Mouse (Mus musculus) gastrocnemius, adult 8-10 months (tissue): ENCODE measurements at regions not wholly inside any gene's neighbourhood (a gene's known extent, or its start where the extent isn't known, plus 50 kb on each side); places are given as distances from the start of the nearest gene placed in this dataset.

Source experiments
- DNase-seq, 2 experiments: peaks; one replicate each; pipeline ENCODE4 v3.0.0; 2022; ENCODE audit warnings: low spot score in 2 of 2

DNA sequence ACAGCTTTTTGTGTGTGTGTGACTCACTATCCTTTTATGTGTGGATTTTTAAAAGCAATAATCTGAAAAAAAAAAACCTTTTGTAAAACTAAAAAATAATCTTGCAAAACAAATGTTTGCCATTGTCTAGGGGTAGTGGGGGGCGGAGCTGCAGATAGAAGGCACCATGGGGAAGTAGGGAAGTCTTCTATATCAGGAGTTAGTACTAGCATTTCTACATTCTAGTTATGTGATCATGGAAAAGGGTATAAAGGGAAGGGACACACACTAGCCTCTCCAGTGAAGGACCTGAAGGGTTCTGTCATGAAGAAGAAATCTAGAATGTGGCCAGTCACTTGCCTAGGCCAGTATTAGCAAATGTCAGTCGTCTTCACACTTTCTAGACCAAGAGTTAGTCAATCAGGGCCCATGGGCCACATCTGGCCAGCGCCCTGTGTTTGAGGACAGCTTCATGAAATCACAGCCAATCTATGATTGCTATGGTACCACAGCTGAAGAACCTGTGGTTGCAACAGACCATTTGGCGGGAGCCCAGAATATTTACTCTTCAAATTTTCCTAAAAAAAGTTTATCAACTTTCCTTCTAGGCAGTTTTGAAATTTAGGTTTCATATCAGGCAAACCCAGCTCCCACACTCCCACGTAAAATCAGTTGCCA, 101.9 kb upstream of the Cpeb2 start:
- DNase-seq = no peak

DNA sequence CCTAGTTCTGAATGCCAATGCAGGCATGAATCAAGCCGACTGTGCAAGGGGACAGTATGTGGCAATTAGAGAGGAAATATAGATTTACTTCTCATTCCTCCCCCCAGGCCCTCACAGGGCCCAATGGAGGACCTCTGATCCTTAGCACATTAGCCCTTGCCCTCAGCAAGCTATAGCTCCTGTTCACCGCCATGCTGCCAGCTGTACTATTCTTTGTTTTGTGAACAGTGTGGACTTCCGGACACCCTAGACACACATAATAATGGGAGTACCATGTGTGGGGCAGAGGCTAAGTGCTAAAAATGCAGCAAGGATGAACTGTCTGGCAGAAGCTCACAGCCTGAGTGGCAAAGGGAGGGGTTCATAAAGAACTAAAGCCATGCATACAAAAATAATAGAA, 99.3 kb upstream of the Cpeb2 start:
- no peak for DNase-seq

DNA sequence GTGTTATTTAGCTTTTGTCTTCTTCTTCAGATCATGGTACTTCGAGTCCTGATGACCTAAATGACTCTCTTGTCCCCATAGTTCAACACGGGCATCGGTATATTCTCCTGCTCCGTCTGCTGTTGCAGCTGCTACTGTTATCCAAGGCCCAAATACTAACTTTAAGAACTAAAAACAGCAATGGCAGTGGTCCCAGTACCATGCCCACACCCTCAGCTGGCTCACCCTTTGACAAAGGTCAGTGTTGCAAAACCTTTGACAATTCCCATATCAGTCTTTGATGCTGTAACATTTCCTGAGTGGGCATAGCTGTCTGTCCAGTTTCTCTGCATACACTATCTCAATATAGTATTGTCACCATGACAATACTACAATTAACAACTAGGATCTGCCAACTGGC, 96.8 kb upstream of the Cpeb2 start:
- DNase-seq = no peak

DNA sequence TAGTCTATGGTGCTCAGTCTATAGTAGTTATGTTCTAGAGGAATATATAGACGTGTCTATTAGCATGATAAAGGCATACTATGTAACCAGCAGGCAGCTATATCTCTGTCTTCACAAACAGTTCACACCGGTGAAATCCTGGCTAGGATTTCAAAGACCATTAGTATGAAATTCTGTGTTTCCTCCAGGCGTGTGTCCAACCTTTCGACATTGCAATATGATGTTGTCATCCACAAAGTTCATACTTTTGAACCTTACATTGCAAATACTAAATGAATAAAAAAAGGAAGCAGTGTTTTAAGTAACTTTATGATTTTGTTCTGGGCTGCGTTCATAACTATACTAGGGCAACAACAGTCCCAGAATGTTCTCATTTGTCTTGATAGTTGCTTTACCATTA, 95.2 kb upstream of the Cpeb2 start:
- DNase-seq = no peak

DNA sequence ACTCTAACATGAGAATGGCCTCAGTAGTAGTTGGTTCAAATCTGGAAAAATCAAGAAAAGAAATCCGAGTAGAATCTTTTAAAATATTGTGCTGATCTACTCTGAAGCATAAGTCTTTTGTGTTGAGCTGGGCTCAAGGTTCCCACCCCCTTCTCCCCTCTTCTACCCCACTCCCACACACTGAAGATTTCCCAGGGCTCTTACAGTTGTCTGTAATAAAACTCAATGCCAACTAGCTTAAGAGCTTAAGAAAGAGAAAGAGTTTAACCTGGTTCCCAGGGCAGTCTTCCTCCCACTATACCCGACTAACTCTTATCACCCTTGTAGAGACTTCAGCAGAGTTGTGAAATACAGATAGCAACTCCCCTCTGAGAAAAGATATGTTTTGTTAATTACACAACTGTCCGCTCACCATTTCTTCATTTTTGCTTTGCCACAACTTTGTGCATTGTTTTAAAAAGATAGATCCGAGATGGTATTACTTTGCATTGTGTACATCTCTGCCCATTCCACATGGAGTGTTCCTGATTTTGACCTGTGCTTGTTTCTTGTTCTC, 94.0 kb upstream of the Cpeb2 start:
- no peak for DNase-seq

DNA sequence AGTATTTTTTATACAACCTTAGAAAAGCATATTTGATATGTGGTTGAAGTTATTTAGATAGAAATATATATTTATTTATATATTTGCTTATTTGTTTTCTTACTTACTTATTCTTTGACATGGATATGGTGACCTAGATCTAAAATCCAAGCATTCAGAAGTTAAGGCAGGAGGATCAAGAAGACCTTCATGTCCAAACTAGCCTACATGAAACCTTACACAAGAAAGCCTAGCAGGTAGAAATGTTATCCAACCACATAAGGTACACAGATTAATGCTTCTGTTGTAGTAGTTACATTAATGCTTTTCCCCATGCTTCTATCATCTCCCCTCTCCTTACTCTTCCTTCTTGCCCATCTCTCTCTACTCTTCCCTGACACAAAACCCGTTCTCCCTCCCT, 93.2 kb upstream of the Cpeb2 start:
- DNase-seq = no peak

DNA sequence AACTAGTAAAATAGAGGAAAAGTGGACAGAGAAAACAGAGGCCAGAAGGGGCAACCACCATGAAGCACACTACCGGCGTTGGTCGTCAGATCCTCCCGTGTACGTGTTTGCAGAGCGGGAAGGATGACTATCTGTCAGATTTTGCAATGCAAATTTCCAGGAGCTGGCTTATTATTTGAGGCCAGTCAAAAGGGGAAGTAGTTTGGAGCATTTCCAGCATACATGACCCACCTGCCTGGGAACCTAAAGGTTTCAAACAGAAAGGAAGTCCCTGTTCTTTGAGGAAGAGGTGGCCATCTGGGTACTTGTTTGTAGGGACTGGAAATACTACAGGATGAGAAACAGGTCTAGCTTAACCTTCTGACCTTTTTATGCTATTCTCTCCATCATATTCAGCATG, 87.0 kb upstream of the Cpeb2 start:
- no peak for DNase-seq

DNA sequence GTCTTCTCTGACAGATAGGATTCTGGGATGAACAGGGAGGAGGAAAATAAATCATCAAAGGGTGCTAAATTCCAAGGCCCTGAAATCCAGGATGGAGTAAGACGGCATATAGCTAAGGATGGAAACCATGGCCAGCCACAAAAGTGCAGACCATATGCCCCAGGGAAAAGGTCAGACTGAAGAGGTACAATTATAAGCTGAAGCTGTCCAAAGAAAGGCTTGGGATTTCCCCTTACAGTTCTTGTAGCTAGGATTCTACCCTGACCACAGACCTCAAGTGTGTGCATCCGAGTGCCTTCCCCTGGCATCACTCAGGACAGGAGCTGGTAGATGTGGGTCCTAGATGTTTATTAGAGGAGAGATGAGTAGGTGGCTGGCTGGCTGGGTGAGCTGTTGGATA, 86.0 kb upstream of the Cpeb2 start:
- DNase-seq = no peak

DNA sequence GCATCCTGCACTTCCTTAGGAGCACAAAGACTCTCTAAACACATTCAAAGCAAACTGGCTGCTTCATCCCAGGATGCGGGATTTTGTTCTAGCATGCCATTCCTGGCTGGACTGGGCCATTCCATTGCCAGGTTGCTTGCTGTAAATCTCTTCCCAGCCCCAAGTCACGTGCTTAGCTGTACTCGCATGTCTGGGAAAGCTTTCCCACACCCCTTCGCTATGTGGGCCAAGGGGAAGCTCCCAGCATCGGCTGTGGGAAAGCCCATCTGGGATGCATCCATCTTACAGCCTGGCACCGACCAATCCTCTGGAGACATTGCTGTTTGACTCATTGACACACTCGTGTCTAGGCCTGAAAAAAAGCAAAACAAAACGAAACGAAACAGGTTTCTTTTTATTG, 84.5 kb upstream of the Cpeb2 start:
- DNase-seq = no peak

DNA sequence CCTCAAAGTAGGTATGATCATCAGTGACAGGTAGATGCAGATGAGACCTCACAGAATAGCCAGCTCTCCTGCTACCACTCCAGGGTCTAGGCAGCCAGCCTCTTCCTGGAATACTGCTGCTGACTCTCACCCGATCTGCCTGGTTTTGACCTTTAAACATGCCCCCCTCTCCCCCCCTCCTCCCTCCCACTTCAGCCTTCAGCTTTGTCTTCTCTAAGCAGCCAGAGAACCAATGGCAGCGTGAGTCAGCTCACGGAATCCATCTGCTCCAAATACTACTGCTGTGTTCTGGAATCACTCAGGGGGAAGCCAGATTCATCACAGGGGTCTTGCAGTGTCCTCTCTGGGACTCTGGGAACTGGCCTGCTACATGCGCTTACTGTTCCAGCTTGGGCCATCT, 83.4 kb upstream of the Cpeb2 start:
- DNase-seq = no peak

DNA sequence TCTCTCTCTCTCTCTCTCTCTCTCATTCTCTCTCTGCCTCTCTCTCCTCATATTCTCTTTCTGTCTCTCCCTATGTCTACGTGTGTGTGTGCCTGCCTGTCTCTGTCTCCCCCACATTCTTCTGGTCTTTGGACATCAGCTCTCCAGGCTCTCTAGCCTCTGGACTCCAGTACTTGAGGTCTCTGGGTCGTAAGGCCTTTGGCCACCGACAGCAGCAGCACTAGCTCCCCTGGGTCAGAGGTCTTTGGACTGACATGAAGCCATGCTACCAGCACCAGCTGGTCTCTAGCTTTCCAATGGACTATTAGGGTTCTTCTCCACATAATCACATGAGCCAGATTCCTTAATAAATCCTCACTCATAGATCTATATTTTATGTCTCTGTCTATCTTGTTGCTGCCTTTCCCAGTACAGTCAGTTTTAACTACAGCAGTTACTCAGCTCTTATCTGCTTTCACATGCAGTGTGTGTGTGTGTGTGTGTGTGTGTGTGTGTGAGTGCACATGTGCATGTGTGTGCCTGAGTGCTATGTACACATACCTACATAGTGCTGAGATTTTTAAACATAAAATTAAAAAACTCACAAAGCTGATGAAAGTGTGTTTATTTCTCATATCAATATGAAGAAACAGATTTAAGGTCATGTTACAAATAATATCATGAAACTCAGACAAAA, 81.7 kb upstream of the Cpeb2 start:
- no peak for DNase-seq

DNA sequence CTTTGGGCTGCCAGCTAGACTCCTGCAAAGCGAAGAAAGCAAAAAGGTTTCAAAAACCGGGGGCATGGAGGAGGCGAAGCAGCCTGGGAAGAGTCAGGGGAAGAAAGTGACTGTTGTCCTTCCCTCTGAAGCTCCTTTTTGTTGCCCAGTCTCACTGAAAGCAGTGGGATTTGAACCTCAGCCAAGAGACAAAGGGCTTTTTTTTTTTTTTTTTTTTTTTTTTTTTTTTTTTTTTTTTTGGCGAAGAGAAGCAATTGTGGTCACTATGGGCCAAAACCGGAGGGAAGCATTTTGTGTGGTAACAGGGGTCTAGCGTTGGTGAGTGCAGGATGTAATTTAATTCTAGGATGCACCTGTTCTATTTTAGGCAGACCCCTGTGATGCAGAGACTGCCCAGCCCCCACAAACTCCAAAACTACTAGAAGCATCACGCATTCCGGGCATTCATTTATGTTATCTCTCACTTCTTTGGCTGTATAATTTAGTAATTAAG, 80.8 kb upstream of the Cpeb2 start:
- DNase-seq = no peak

DNA sequence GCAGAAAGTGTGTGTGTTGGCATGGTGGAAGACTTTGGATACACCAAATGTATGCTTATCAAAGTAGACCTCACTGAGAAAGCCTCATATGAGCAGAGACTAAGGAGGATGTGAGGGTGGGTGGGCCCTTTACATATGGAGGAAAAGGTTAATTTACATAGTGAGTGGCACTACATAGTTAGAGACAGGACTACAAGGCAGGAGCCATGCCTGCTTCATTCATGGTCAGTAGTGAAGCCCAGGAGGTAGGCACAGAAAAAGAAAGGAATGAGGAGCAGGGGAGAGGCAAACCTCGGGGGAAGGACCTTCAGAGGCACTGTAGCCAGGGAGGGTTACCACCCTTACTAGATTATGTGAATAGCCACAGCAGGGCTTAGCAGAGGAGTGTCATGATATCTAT, 80.1 kb upstream of the Cpeb2 start:
- no peak for DNase-seq

DNA sequence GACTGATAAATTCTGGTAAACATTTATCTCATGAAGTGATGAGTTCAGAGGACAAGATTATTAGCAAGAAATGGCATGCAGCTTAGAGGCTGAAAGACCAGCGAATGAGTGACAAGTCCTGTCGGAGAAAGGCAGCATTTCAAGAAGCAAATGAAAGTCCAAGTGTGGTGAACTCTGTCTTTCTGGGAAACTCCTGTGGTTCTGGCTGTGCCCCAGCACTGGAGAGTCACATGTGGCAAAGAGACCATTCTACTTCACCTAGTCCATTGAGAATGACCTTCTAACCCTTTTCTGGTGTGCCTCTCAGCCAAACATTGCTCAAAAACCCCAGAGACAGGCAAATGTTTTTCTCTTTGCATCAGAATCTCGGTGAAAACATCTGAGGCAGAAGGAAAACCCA, 76.2 kb upstream of the Cpeb2 start:
- DNase-seq = no peak

DNA sequence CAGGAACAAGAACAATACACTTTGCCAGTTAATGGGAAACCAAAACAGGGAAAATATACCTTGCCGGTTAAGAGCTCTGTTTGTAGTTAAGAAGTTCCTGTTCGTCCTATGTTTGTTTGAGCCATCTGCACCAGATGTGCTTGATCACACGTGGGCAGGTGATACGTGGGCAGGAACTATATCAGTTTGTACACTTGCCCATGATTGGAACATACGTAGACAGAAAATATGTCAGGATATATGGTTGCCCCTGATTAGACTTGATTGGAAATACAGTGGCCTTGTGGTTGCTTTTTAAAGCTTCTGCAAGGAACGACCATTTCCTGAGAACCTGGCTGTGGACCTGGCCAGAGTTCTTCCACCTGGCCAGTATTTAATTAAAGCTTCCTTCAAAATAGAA, 72.8 kb upstream of the Cpeb2 start:
- no peak for DNase-seq

DNA sequence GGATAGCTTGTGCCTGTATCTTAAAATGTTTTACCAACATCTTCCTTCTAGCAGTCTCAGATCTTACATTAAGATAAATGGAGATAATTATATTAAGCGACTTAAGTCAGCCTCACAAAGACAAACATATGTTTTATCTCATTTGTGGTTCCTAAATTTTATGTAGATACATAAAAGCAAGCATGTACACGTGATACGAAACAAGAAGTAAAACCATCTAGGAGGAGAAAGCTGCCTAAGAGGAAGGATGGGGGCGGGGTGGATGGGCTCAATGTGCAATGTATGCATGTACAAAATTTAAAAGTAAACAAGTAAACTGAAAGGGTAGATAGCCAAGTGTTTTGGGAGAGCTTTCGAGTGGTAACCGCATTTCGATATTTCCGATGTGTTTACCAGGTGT, 51.5 kb upstream of the Cpeb2 start:
- no peak for DNase-seq
